Mouse (Mus musculus) megakaryocyte, embryonic 14.5 days (primary cell): ENCODE measurements around the gene Enkur.

Experiments
- FLI1 ChIP-seq: IDR thresholded peaks from 2 replicates; pipeline ENCODE4 v1.6.1; 2012; ENCODE audit warnings: low read length, inconsistent platforms, mixed read lengths
- GATA1 ChIP-seq: IDR thresholded peaks from 3 replicates; pipeline ENCODE4 v1.6.1; 2012; ENCODE audit warnings: mixed read lengths, low read length, inconsistent platforms, borderline replicate concordance

DNA sequence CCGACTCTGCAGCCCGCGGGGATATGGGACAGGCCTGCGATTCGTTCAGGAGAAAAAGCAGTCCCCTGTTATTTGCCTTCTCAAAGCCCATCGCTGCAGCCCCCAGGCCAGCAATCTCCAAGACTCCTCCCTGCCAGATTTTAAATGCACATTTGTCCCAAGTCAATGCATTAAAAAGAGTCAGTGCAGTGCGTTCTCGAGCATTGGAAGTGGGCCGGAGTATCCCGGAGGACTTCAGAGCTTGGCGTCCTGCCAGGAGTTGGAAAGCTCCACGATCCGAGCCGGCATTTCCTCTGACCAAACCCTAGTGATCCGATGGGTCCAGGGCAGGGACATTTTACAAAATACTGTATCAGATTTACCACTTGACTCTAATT, 63.0 kb downstream of the Enkur start:
- no peak for TF ChIP-seq GATA1
- no peak for TF ChIP-seq FLI1
